Mouse (Mus musculus) cerebellum, adult 2 months (tissue): Measurements from ENCODE around the gene Ccdc162.

Experiments used
- CTCF ChIP-seq: fragments of 200-500 bp; IDR thresholded peaks from 2 replicates; pipeline ENCODE4 v1.5.1; 2011; ENCODE audit warnings: low read depth, mild to moderate bottlenecking, control low read depth, low read length, moderate library complexity, borderline replicate concordance; ENCODE audit not compliant: insufficient read depth
- POLR2A ChIP-seq: fragments of 200-500 bp; IDR thresholded peaks from 2 replicates; pipeline ENCODE4 v1.6.1; 2011; ENCODE audit warnings: low read length, control low read depth, borderline replicate concordance; ENCODE audit not compliant: insufficient read depth

DNA sequence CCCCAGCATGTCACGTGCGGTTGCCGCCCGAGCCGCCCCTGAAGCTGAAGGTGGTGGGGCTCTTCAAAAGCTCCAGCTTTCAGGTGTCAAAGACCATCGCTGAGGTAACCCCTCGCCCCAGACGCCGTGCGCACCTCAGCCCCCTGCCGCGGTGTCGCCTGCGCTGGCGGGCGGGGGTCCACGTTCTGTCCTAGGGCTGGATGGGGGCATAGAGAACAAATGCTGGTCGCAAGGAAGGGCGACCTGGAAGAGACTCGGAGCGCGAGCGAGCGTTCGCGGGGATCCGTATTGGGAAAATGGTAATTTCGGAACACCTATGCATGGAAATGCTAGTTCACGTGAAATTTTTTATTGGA lies 225.9 kb downstream of the Ccdc162 start:
- TF ChIP-seq CTCF: no peak
- no peak for TF ChIP-seq POLR2A
